Mouse (Mus musculus) MEL (cell line): ENCODE measurements around the gene Scfd2. TPM values are rescaled to one million over a fixed set of nuclear protein-coding genes. Genes with fewer than 3 reads are reported as not detected.

Source experiments
- DNase-seq: peaks from one replicate; pipeline ENCODE4 v3.0.0; 2011; ENCODE audit warnings: low read depth, low spot score
- H3K27ac ChIP-seq: 2 replicates; pipeline ENCODE4 v1.5.1; 2012; ENCODE audit warnings: low read depth, mild to moderate bottlenecking, control low read depth, low read length, moderate library complexity; ENCODE audit not compliant: control insufficient read depth
- H3K27me3 ChIP-seq, 2 experiments: fragments of 150-350 bp in 1 of 2; sonication (generic) in 1 of 2; 2 replicates each; pipeline ENCODE4 v1.6.1; 2012; ENCODE audit warnings: low read length in 2 of 2, mild to moderate bottlenecking in 2 of 2, improper control_type of control experiment in 1 of 2, moderate library complexity in 1 of 2; ENCODE audit not compliant: insufficient read depth in 2 of 2, control insufficient read depth in 1 of 2
- H3K36me3 ChIP-seq, 2 experiments: 2 replicates each; pipeline ENCODE4 v1.6.1; 2012 to 2014; ENCODE audit warnings: low read length in 2 of 2, improper control_type of control experiment in 1 of 2, inconsistent platforms in 1 of 2, mild to moderate bottlenecking in 1 of 2; ENCODE audit not compliant: insufficient read depth in 2 of 2, control insufficient read depth in 1 of 2
- H3K4me1 ChIP-seq, 2 experiments: fragments of 150-350 bp in 1 of 2; sonication (generic) in 1 of 2; 2 replicates each; pipeline ENCODE4 v1.6.1; 2012; ENCODE audit warnings: low read length in 2 of 2, improper control_type of control experiment in 1 of 2, mild to moderate bottlenecking in 1 of 2; ENCODE audit not compliant: insufficient read depth in 2 of 2, control insufficient read depth in 1 of 2
- H3K4me3 ChIP-seq, 2 experiments: fragments of 150-350 bp in 1 of 2; sonication (generic) in 1 of 2; 2 replicates each; pipeline ENCODE4 v1.5.1; 2012; ENCODE audit warnings: low read depth in 2 of 2, low read length in 2 of 2, mild to moderate bottlenecking in 2 of 2, moderate library complexity in 2 of 2, control low read depth in 1 of 2, improper control_type of control experiment in 1 of 2; ENCODE audit not compliant: control insufficient read depth in 1 of 2, insufficient read depth in 1 of 2
- H3K79me2 ChIP-seq: 2 replicates; pipeline ENCODE4 v1.6.1; 2012; ENCODE audit warnings: mild to moderate bottlenecking, low read length, moderate library complexity; ENCODE audit not compliant: control insufficient read depth, poor library complexity, insufficient read depth
- H3K9ac ChIP-seq: 2 replicates; pipeline ENCODE4 v1.6.1; 2012; ENCODE audit warnings: low read depth, mild to moderate bottlenecking, control low read depth, low read length, moderate library complexity; ENCODE audit not compliant: control insufficient read depth, poor library complexity, severe bottlenecking
- H3K9me3 ChIP-seq: fragments of 150-350 bp; sonication (generic); replicated peaks from 2 replicates; pipeline ENCODE4 v1.6.1; 2012; ENCODE audit warnings: mild to moderate bottlenecking, low read length, improper control_type of control experiment, moderate library complexity; ENCODE audit not compliant: insufficient read depth
- BHLHE40 ChIP-seq: IDR thresholded peaks from 2 replicates; pipeline ENCODE4 v1.6.1; 2012; ENCODE audit warnings: low read depth, mild to moderate bottlenecking, inconsistent platforms, low read length, improper control_type of control experiment, borderline replicate concordance
- CHD2 ChIP-seq: IDR thresholded peaks from 2 replicates; pipeline ENCODE4 v1.6.1; 2011; ENCODE audit warnings: low read length, improper control_type of control experiment
- CTCF ChIP-seq, 3 experiments: IDR thresholded peaks in 2 of 3; conservative IDR thresholded peaks in 1 of 3; 2 replicates each; pipeline ENCODE4 v1.5.1; 2011 to 2012; ENCODE audit warnings: low read length in 3 of 3, low read depth in 2 of 3, mild to moderate bottlenecking in 2 of 3, improper control_type of control experiment in 1 of 3, inconsistent platforms in 1 of 3, mixed read lengths in 1 of 3, moderate library complexity in 1 of 3; ENCODE audit not compliant: control insufficient read depth in 1 of 3, insufficient read depth in 1 of 3, poor library complexity in 1 of 3, severe bottlenecking in 1 of 3
- E2F4 ChIP-seq: IDR thresholded peaks from 2 replicates; pipeline ENCODE4 v1.6.1; 2011; ENCODE audit warnings: low read depth, low read length, improper control_type of control experiment, borderline replicate concordance
- ELF1 ChIP-seq: IDR thresholded peaks from 2 replicates; pipeline ENCODE4 v1.6.1; 2014; ENCODE audit warnings: low read depth, mild to moderate bottlenecking, inconsistent platforms, low read length, improper control_type of control experiment, moderate library complexity
- EP300 ChIP-seq, 2 experiments: IDR thresholded peaks; 2 replicates each; pipeline ENCODE4 v1.6.1; 2011; ENCODE audit warnings: improper control_type of control experiment in 2 of 2, low read length in 2 of 2, low read depth in 1 of 2, mild to moderate bottlenecking in 1 of 2
- GATA1 ChIP-seq: IDR thresholded peaks from 2 replicates; pipeline ENCODE4 v1.6.1; 2011; ENCODE audit warnings: low read depth, low read length, improper control_type of control experiment
- JUND ChIP-seq: IDR thresholded peaks from 2 replicates; pipeline ENCODE4 v1.6.1; 2011; ENCODE audit warnings: low read depth, mild to moderate bottlenecking, improper control_type of control experiment, low read length
- KAT2A ChIP-seq: conservative IDR thresholded peaks from 2 replicates; pipeline ENCODE4 v1.6.1; 2012; ENCODE audit warnings: low read depth, low read length, improper control_type of control experiment, inconsistent platforms
- MAFK ChIP-seq: IDR thresholded peaks from 2 replicates; pipeline ENCODE4 v1.6.1; 2011; ENCODE audit warnings: low read depth, mild to moderate bottlenecking, low read length, improper control_type of control experiment, borderline replicate concordance
- MAX ChIP-seq: IDR thresholded peaks from 2 replicates; pipeline ENCODE4 v1.6.1; 2011; ENCODE audit warnings: low read length, improper control_type of control experiment
- MAZ ChIP-seq: IDR thresholded peaks from 2 replicates; pipeline ENCODE4 v1.6.1; 2012; ENCODE audit warnings: low read depth, mild to moderate bottlenecking, inconsistent platforms, low read length, improper control_type of control experiment
- MEF2A ChIP-seq: IDR thresholded peaks from 2 replicates; pipeline ENCODE4 v1.6.1; 2014; ENCODE audit warnings: low read depth, mild to moderate bottlenecking, inconsistent platforms, low read length, improper control_type of control experiment; ENCODE audit not compliant: poor library complexity, insufficient replicate concordance, severe bottlenecking; ENCODE audit errors: extremely low read depth
- MYB ChIP-seq: IDR thresholded peaks from 2 replicates; pipeline ENCODE4 v1.6.1; 2011; ENCODE audit warnings: mild to moderate bottlenecking, low read depth, low read length, improper control_type of control experiment
- MYC ChIP-seq: IDR thresholded peaks from 2 replicates; pipeline ENCODE4 v1.6.1; 2011; ENCODE audit warnings: low read depth, mild to moderate bottlenecking, low read length, improper control_type of control experiment, moderate library complexity
- NELFE ChIP-seq: IDR thresholded peaks from 2 replicates; pipeline ENCODE4 v1.6.1; 2011; ENCODE audit warnings: low read depth, low read length, improper control_type of control experiment
- NRF1 ChIP-seq: IDR thresholded peaks from 2 replicates; pipeline ENCODE4 v1.6.1; 2014; ENCODE audit warnings: low read depth, mild to moderate bottlenecking, inconsistent platforms, low read length, improper control_type of control experiment, moderate library complexity; ENCODE audit not compliant: poor library complexity, insufficient read depth, severe bottlenecking
- POLR2A ChIP-seq, 2 experiments: IDR thresholded peaks; 2 replicates each; pipeline ENCODE4 v1.6.1; 2011 to 2012; ENCODE audit warnings: low read length in 2 of 2, mild to moderate bottlenecking in 2 of 2, control low read depth in 1 of 2, improper control_type of control experiment in 1 of 2, low read depth in 1 of 2, moderate library complexity in 1 of 2; ENCODE audit not compliant: control insufficient read depth in 1 of 2, insufficient read depth in 1 of 2, poor library complexity in 1 of 2
- POLR2AphosphoS2 ChIP-seq: IDR thresholded peaks from 2 replicates; pipeline ENCODE4 v1.6.1; 2011; ENCODE audit warnings: low read length, improper control_type of control experiment
- POLR2AphosphoS5 ChIP-seq: IDR thresholded peaks from 2 replicates; pipeline ENCODE4 v1.6.1; 2012; ENCODE audit warnings: low read depth, borderline replicate concordance, mild to moderate bottlenecking, inconsistent platforms, low read length, moderate library complexity, mixed read lengths
- RAD21 ChIP-seq: IDR thresholded peaks from 2 replicates; pipeline ENCODE4 v1.6.1; 2011; ENCODE audit warnings: mild to moderate bottlenecking, low read depth, low read length, improper control_type of control experiment
- SIN3A ChIP-seq: IDR thresholded peaks from 2 replicates; pipeline ENCODE4 v1.6.1; 2012; ENCODE audit warnings: low read length, improper control_type of control experiment, inconsistent platforms
- SMC3 ChIP-seq: IDR thresholded peaks from 2 replicates; pipeline ENCODE4 v1.6.1; 2011; ENCODE audit warnings: low read depth, low read length, improper control_type of control experiment
- TAL1 ChIP-seq: IDR thresholded peaks from 2 replicates; pipeline ENCODE4 v1.6.1; 2012; ENCODE audit warnings: mild to moderate bottlenecking, inconsistent platforms, low read length, moderate library complexity, mixed read lengths
- TBP ChIP-seq: IDR thresholded peaks from 2 replicates; pipeline ENCODE4 v1.8.0; 2011; ENCODE audit warnings: low read depth, low read length, improper control_type of control experiment
- TCF12 ChIP-seq: IDR thresholded peaks from 2 replicates; pipeline ENCODE4 v1.6.1; 2014; ENCODE audit warnings: low read depth, mild to moderate bottlenecking, inconsistent platforms, low read length, improper control_type of control experiment, moderate library complexity
- UBTF ChIP-seq: IDR thresholded peaks from 2 replicates; pipeline ENCODE4 v1.6.1; 2012; ENCODE audit warnings: low read depth, mild to moderate bottlenecking, inconsistent platforms, low read length, improper control_type of control experiment, moderate library complexity, borderline replicate concordance; ENCODE audit not compliant: insufficient read depth
- ZKSCAN1 ChIP-seq: IDR thresholded peaks from 2 replicates; pipeline ENCODE4 v1.6.1; 2012; ENCODE audit warnings: low read depth, mild to moderate bottlenecking, inconsistent platforms, low read length, improper control_type of control experiment, moderate library complexity
- ZNF384 ChIP-seq: IDR thresholded peaks from 2 replicates; pipeline ENCODE4 v1.6.1; 2012; ENCODE audit warnings: low read depth, mild to moderate bottlenecking, inconsistent platforms, low read length, improper control_type of control experiment
- polyA plus RNA-seq, 2 experiments: library from polyadenylated mRNA; stranded (reverse) in 1 of 2; unstranded in 1 of 2; fragments of >175 nt in 1 of 2; fragments of >200 nt in 1 of 2; gene quantifications; 2 replicates each; pipeline versions ENCODE4 v1.2.1 to v1.2.4; 2012; ENCODE audit warnings: low replicate concordance in 2 of 2, low read depth in 1 of 2; ENCODE audit not compliant: insufficient read length in 2 of 2, insufficient read depth in 1 of 2, missing spikeins in 1 of 2
- total RNA-seq: library from RNA; depleted of rRNA; stranded (reverse); fragments of 300-350 nt; gene quantifications from 2 replicates; pipeline ENCODE4 v1.2.3, GENCODE M21; 2012

The Scfd2 gene
- total and polyA plus RNA-seq, 3 experiments: 18.8 to 20.3 TPM; not detected in 1

DNA sequence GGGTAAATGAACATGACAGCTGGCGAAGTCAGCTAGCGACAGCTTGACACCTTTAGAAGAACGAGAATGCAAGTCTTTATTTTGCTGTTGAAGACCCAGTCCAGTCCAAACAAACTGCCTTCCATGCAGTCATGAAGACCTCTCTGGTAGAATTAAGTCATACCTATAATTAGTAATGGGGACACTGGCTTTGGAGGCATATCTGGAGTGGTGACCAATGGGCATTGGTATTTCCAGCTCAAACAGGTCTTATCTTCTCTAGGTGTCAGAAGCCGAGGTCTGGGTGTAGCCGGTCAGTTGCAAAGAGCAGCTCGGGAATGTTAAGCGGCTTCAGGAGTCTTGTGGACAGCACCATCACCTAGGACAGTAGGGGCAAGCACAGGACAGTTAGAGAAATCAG is 325.5 kb downstream of the Scfd2 start:
- Histone ChIP-seq H3K27ac (no peak overlapping the region), H3K79me2 (no peaks in the 10 kb centered on the region), H3K9ac (no peak overlapping the region), H3K9me3 (no peaks in the 10 kb centered on the region), H3K36me3 (no peaks in the 10 kb centered on the region), H3K27me3 (no peaks in the 10 kb centered on the region), H3K4me1 (no peaks in the 10 kb centered on the region), H3K4me3 (no peak overlapping the region)
- no peak for DNase-seq
- TF ChIP-seq NRF1: no peak
- no peak for TF ChIP-seq TBP
- no peak for TF ChIP-seq SMC3
- TF ChIP-seq GATA1: no peak
- no peak for TF ChIP-seq POLR2A (IDR thresholded peaks at IDR 0.05; ENCODE audit: control insufficient read depth in 1 of 2, insufficient read depth in 1 of 2, low read depth in 1 of 2, low read length in 2 of 2, poor library complexity in 1 of 2)
- TF ChIP-seq CHD2: no peak
- no peak for TF ChIP-seq MAX
- TF ChIP-seq TAL1: no peak
- no peak for TF ChIP-seq MYC
- TF ChIP-seq SIN3A: no peak
- TF ChIP-seq RAD21: no peak

GRCm38 (mm10) chr5:74205509-74205908 is 326.1 kb downstream of the Scfd2 start:
- Histone ChIP-seq H3K4me1 (no peaks in the 10 kb centered on the region), H3K27ac (no peak overlapping the region)

GRCm38 (mm10) chr5:74204465-74204864 is 327.1 kb downstream of the Scfd2 start:
- Histone ChIP-seq H3K4me3 (no peak overlapping the region), H3K36me3 (no peaks in the 10 kb centered on the region), H3K4me1 (no peaks in the 10 kb centered on the region), H3K27ac (no peak overlapping the region), H3K27me3 (no peaks in the 10 kb centered on the region), H3K9ac (no peak overlapping the region), H3K79me2 (no peaks in the 10 kb centered on the region), H3K9me3 (no peaks in the 10 kb centered on the region)
- no peak for TF ChIP-seq POLR2AphosphoS2
- no peak for TF ChIP-seq ELF1
- TF ChIP-seq ZKSCAN1: no peak
- no peak for TF ChIP-seq ZNF384
- TF ChIP-seq POLR2A (IDR thresholded peaks at IDR 0.05; ENCODE audit: control insufficient read depth in 1 of 2, insufficient read depth in 1 of 2, low read depth in 1 of 2, low read length in 2 of 2, poor library complexity in 1 of 2): no peak
- TF ChIP-seq E2F4: no peak
- no peak for TF ChIP-seq JUND
- TF ChIP-seq CTCF (IDR thresholded peaks at IDR 0.05 in 2 of 3, conservative IDR thresholded peaks at IDR 0.05 in 1 of 3; ENCODE audit: control insufficient read depth in 1 of 3, insufficient read depth in 1 of 3, low read depth in 2 of 3, low read length in 3 of 3, poor library complexity in 1 of 3, severe bottlenecking in 1 of 3): no peak
- TF ChIP-seq GATA1: no peak
- no peak for TF ChIP-seq MYC
- no peak for TF ChIP-seq CHD2
- no peak for TF ChIP-seq EP300 (IDR thresholded peaks at IDR 0.05; ENCODE audit: low read depth in 1 of 2, low read length in 2 of 2)
- TF ChIP-seq TCF12: no peak
- TF ChIP-seq MAZ: no peak
- TF ChIP-seq POLR2AphosphoS5: no peak
- no peak for TF ChIP-seq KAT2A
- TF ChIP-seq UBTF: no peak
- no peak for TF ChIP-seq MEF2A
- DNase-seq: no peak

More at GRCm38 (mm10) chr5:74205509-74205908, 326.1 kb downstream of the Scfd2 start:
- no peak for DNase-seq
- no peaks in the 10 kb centered on the region for H3K36me3 ChIP-seq
- H3K9me3 ChIP-seq: no peaks in the 10 kb centered on the region
- H3K4me3 ChIP-seq: no peak overlapping the region
- no peaks in the 10 kb centered on the region for H3K27me3 ChIP-seq
- no peaks in the 10 kb centered on the region for H3K79me2 ChIP-seq
- TF ChIP-seq MAFK: no peak
- TF ChIP-seq BHLHE40: no peak
- TF ChIP-seq NELFE: no peak
- TF ChIP-seq TAL1: no peak
- no peak for TF ChIP-seq MYB
- no peak for TF ChIP-seq TCF12
- TF ChIP-seq, all 39 proteins: peak for 0
- H3K9ac ChIP-seq: no peak overlapping the region
